Mouse (Mus musculus) yolk sac, embryonic 10.5 days (tissue): ENCODE results near the gene Fgd6.

ENCODE experiments used
- DNase-seq: peaks from one replicate; pipeline ENCODE4 v3.0.0-alpha.2; 2017; ENCODE audit warnings: low spot score

Gene Fgd6

DNA sequence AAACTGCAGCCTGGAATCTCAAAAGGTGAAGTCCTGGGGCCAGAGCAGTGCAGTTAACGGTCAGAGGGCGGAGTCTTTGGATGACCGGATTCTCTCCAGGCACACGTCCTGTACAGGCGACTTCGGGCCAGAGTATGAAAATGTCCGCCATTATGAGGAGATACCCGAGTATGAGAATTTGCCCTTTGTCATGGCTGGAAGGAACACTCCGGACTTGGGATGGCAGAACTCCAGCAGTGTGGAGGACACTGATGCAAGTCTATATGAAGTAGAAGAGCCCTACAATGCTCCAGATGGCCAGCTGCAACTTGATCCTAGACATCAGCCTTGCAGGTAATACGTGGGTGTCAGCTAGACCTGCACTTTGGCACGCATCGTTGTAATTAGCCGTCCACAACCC is 9.5 kb downstream of the Fgd6 start:
- DNase-seq = no peak

- no peak for DNase-seq
Observed at GRCm38 (mm10) chr10:94047024-94047423, 11.2 kb downstream of the Fgd6 start.

GRCm38 (mm10) chr10:94047845-94048559 is 12.2 kb downstream of the Fgd6 start:
- DNase-seq = peak; percentile 82

DNA sequence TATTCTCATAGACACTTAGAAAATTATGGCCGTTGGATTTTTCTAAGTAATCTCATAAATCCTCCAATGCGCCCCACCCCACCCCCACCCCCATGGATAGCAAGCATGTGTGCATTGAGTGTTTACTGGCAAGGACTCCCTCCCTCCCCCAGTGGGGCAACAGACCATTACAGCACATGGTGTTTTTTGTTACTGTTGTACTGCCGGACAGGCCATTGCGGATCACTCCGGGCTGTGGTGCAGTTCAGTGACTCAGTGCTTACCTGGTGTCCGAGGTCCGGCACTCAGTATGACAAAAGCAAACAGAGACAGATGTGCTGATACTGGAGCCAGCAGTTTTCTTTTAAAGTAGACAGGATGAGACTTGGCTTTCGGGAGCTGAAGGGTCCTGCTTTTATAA is 13.3 kb downstream of the Fgd6 start:
- DNase-seq = peak; percentile 76

DNA sequence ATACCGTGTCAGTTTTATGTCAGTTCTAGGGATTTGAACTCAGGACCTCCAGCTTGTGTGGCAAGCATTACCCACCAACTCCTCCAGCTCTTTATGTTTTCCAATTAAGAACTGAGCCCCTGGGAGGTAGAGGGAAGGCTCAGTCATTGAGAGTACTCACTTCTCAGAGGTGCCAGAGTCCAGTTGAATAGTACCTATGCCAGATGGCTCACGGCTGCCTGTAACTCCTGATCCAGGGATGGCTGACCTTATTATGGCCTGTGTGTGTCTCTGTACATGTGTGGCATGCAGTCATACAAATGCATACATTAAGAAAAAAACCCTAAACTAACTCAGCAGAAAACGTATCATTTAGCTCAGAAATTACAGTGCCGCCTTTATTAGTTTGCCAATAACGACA is 14.9 kb downstream of the Fgd6 start:
- no peak for DNase-seq

- DNase-seq = no peak
Observed at GRCm38 (mm10) chr10:94056487-94056886, 20.7 kb downstream of the Fgd6 start.

GRCm38 (mm10) chr10:94059618-94060055 is 23.8 kb downstream of the Fgd6 start:
- DNase-seq = no peak

GRCm38 (mm10) chr10:94060190-94060589 is 24.4 kb downstream of the Fgd6 start:
- no peak for DNase-seq

DNA sequence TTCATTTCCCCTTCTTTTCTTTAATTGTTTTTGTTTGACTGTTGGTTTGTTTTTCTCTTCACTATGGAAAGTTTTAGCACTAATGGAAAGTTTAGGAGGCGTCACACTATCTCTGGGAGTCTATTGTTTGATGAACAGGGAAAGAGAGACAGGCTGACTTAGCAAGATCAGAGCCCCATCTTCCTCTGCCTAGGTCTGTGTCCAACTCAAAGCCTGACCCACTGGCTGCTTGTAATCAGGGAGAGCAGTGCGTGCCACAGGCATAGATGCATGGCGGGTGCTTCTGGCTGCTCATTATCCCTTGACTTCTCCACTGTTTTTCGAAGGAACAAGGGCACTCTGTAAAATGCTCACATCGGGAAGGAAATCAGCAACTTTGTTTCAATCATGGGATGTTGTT is 26.6 kb downstream of the Fgd6 start:
- DNase-seq = no peak

GRCm38 (mm10) chr10:94066896-94067295 is 31.1 kb downstream of the Fgd6 start:
- no peak for DNase-seq

GRCm38 (mm10) chr10:94068701-94069100 is 32.9 kb downstream of the Fgd6 start:
- DNase-seq = peak; percentile 26

GRCm38 (mm10) chr10:94071641-94072040 is 35.8 kb downstream of the Fgd6 start:
- no peak for DNase-seq

DNA sequence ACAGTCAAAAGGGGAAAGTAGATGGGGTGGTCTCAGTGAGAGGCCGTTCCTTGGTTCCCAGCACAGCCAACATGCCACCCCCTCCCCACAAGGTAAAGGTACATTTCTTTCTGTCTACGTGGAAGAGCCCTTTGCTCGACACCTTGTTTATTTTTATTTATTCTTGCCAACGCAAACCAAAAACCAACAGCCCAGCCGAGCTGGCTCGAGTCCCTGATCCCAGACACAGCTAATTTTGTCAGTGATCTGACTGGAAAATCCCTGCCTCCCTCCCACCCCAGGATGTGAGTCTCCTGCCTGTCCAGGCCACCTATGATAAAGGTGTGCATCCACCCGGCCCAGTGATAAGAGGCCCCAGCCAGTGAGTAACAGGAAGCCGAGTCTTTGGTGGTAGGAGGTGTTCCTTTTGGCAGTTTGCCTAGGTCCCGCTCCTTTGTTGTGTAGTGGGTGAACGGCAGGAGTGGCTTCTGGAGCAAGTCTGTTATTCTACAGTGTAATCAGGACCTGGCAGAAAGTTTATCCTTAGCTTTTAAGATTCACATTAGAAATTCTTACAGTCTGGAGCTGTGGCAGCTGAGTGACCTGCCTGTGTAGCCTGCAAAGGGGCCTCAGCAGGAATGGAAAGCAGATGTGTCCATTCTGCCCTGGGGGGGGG is 36.6 kb downstream of the Fgd6 start:
- no peak for DNase-seq

DNA sequence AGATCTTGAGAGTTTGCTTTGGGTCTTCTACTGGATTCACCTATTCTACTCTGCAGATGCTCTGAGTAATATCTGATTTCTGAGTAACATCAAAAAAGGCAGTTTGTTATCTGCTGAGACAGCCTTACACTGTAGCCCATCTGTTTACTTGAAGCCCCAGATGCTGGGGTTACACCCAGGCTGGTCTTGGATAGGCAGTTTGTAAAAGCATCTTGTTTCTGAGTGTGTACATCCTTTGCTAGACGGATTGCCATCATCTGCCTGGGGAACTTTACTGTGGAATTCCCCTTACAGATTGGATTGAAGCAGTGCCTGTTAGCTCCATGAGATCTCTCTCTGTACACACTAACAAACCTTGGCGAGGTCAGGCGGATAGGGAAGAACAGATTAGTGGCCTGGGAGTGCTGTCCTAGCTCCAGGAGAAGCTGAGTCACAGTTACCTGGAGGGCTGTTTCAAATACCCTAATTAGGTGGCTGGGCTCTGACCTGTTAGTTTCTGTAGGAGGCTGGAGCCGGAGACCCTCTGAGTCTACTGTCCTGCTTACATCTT is 37.2 kb downstream of the Fgd6 start:
- DNase-seq = no peak

DNA sequence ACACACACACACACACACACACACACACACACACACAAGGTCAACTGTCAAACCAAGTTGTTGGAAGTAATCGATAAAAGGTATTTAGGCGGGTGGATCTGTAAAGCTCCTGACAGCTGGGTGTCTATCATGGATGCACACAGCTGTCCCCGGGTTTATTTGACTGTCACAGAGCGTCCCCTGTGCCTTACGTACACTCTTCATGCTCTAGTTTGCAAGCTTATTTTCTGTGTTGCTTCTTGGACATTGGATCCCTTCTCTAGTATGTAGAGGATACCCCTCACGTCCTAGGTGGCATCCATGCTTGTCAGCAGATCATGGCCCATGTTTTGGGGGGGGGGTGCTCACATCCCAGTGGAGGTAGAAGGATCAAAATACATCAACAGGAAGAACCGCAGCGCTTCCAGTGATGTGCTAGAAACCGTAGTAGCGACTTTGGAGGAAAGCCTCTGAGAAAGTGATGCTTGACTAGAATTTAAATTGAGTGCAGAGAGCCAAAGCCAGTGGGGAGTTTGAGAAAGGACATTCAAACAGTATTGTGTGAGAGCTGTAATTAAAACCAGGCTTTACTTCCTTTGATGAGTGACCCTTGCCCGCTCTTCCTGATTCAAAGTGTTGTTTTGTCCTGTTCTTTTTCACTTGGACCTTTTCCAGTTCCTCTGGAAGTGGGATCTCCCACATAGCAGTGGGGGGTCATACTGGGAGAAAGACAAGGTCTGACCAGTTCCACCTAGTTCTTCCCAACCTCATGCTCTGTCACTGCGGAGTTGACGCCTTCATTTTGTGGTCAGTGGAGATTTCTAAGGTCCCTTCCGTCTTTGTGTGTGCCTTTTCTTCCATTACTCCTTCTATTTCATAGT is 41.4 kb downstream of the Fgd6 start:
- no peak for DNase-seq

- peak; percentile 27 for DNase-seq
Observed at GRCm38 (mm10) chr10:94080740-94081139, 44.9 kb downstream of the Fgd6 start.

DNA sequence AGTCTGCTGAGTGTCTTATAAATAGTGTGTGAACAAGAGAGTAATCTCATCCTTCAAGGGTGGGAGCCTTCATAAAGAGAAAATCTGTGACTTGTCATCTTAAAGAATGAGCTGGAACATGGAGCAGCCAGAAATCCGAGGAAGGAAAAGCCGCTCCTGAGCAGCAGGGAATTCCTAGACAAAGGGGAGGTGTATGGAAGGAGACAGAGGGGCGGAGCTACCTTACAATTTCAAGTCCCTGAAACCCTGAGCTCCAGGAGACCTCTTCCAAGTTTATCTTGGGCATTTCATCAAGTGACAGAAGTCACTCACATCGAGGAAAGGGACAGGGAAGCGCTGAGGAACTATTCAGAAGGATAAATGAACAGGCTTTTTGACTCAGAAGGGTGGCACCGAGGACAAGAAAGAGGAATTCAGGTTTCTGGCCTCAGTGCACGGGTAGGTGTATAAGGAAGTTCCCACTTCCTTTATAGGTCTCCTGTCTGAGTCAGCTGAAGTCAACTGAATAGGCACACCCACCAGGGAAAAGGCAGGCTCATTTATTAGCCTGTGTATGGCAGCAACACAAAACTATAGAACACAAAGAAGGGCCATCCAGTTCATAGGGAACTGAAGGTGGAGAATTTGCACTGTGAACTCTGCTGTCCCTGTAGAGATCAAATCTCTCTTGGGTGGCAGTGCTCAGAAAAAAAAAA is 46.4 kb downstream of the Fgd6 start:
- DNase-seq = no peak

DNA sequence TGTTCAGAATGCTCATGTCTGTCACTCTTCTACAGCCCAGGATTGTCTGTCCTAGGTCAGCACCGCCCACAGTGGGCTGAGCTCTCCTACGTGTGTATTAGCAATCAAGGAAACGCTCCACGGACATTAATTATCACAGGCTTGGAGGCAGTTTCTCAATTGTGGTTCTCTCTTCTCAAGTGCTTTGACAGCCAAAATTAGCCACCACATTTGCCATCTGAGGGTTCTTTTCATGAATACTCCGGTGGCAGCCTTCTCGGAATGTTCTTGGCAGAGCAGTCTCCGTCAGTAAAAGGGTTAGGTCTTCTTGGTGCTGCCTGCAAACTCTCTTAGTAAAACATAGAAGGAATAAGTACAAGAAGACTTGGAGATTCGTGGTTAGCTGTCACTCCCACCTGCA is 50.5 kb downstream of the Fgd6 start:
- no peak for DNase-seq

GRCm38 (mm10) chr10:94087367-94088077 is 51.7 kb downstream of the Fgd6 start:
- peak; percentile 28 for DNase-seq

- DNase-seq = no peak
Observed at GRCm38 (mm10) chr10:94090032-94090431, 54.2 kb downstream of the Fgd6 start.

GRCm38 (mm10) chr10:94093534-94093933 is 57.7 kb downstream of the Fgd6 start:
- DNase-seq = peak; percentile 26
